Mouse (Mus musculus): ENCODE measurements around the gene Mlkl. TPM values are rescaled to one million over a fixed set of nuclear protein-coding genes. Genes with fewer than 3 reads are reported as not detected.
A peak's percentile ranks its signal among the peaks of the same experiment; 100 is the strongest.
"Not testable (repeated sequence)": the region's sequence is repeated elsewhere in the genome, so short reads cannot be mapped to it uniquely, and the experiment has no call there.

The Mlkl gene
- total and polyA plus RNA-seq, 3 experiments = 9.3 to 20.1 TPM; not detected in 1

- Histone ChIP-seq H3K9ac (ENCODE audit: control insufficient read depth, low read depth, low read length, poor library complexity, severe bottlenecking) (no peak overlapping the region), H3K4me3 (ENCODE audit: control insufficient read depth in 1 of 2, insufficient read depth in 1 of 2, low read depth in 2 of 2, low read length in 2 of 2) (no peak overlapping the region), H3K36me3 (ENCODE audit: control insufficient read depth in 1 of 2, insufficient read depth in 2 of 2, low read length in 2 of 2) (no peaks in the 10 kb centered on the region), H3K27me3 (ENCODE audit: control insufficient read depth in 1 of 2, insufficient read depth in 2 of 2, low read length in 2 of 2) (no peaks in the 10 kb centered on the region), H3K9me3 (replicated peaks; ENCODE audit: insufficient read depth, low read length) (no peaks in the 10 kb centered on the region), H3K79me2 (ENCODE audit: control insufficient read depth, insufficient read depth, low read length, poor library complexity) (no peaks in the 10 kb centered on the region), H3K4me1 (ENCODE audit: control insufficient read depth in 1 of 2, insufficient read depth in 2 of 2, low read length in 2 of 2) (no peaks in the 10 kb centered on the region), H3K27ac (ENCODE audit: control insufficient read depth, low read depth, low read length) (no peak overlapping the region)
- peak; percentile 40 for DNase-seq (ENCODE audit: low read depth, low spot score)
- 0 out of 2 replicates have a peak, but pooled peaks have one; percentile 42 for TF ChIP-seq POLR2AphosphoS2 (IDR thresholded peaks at IDR 0.05; ENCODE audit: low read length)
- TF ChIP-seq CTCF (IDR thresholded peaks at IDR 0.05 in 2 of 3, conservative IDR thresholded peaks at IDR 0.05 in 1 of 3; ENCODE audit: control insufficient read depth in 1 of 3, insufficient read depth in 1 of 3, low read depth in 2 of 3, low read length in 3 of 3, poor library complexity in 1 of 3, severe bottlenecking in 1 of 3) = peak in 2 of 3 experiments; percentile 30 to 39; a peak in 4 of 6 replicates
- TF ChIP-seq MXI1 (IDR thresholded peaks at IDR 0.05; ENCODE audit: low read depth, low read length) = 0 out of 2 replicates have a peak, but pooled peaks have one; percentile 20
- 0 out of 2 replicates have a peak, but pooled peaks have one; percentile 32 for TF ChIP-seq MYC (IDR thresholded peaks at IDR 0.05; ENCODE audit: low read depth, low read length)
- 0 out of 2 replicates have a peak, but pooled peaks have one; percentile 20 for TF ChIP-seq ZNF384 (IDR thresholded peaks at IDR 0.05; ENCODE audit: low read depth, low read length)
- TF ChIP-seq RAD21 (IDR thresholded peaks at IDR 0.05; ENCODE audit: low read depth, low read length) = peak; percentile 16
- TF ChIP-seq SIN3A (IDR thresholded peaks at IDR 0.05; ENCODE audit: low read length) = no peak
- no peak for TF ChIP-seq UBTF (IDR thresholded peaks at IDR 0.05; ENCODE audit: borderline replicate concordance, insufficient read depth, low read depth, low read length)
- 0 out of 2 replicates have a peak, but pooled peaks have one; percentile 3 for TF ChIP-seq ZC3H11A (IDR thresholded peaks at IDR 0.05; ENCODE audit: low read depth, low read length)
- peak; percentile 49 for TF ChIP-seq SMC3 (IDR thresholded peaks at IDR 0.05; ENCODE audit: low read depth, low read length)
Observed at GRCm38 (mm10) chr8:111268277-111268676, 69.7 kb downstream of the Mlkl start.

- DNase-seq (ENCODE audit: low read depth, low spot score); H3K4me3 ChIP-seq (ENCODE audit: control insufficient read depth in 1 of 2, insufficient read depth in 1 of 2, low read depth in 2 of 2, low read length in 2 of 2); H3K79me2 ChIP-seq (ENCODE audit: control insufficient read depth, insufficient read depth, low read length, poor library complexity); H3K27me3 ChIP-seq (ENCODE audit: control insufficient read depth in 1 of 2, insufficient read depth in 2 of 2, low read length in 2 of 2); H3K9ac ChIP-seq (ENCODE audit: control insufficient read depth, low read depth, low read length, poor library complexity, severe bottlenecking); H3K27ac ChIP-seq (ENCODE audit: control insufficient read depth, low read depth, low read length); H3K36me3 ChIP-seq (ENCODE audit: control insufficient read depth in 1 of 2, insufficient read depth in 2 of 2, low read length in 2 of 2); H3K9me3 ChIP-seq (replicated peaks; ENCODE audit: insufficient read depth, low read length); H3K4me1 ChIP-seq (ENCODE audit: control insufficient read depth in 1 of 2, insufficient read depth in 2 of 2, low read length in 2 of 2): not testable (repeated sequence)
Observed at GRCm38 (mm10) chr8:111266161-111266560, 71.8 kb downstream of the Mlkl start.

DNA sequence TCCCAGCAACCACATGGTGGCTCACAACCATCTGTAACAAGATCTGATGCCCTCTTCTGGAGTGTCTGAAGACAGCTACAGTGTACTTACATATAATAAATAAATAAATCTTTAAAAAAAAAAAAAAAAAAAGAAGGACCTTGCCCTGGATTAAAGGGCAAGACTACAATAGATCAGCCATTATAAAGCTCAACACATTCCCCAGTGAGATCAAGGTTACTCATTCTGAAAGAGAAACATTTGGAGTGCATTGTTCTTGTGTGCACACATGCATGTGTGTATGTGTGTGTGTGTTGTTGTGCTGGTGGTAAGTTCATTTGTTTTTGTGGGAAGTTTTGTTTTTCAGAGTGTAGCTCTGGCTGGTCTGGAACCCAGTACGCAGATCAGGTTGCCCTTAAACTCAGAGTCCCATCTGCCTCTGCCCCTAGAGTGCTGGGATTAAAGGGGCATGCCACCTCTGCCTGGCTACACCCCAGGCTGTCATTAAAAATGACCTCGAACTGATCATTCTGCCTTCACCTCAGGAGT is 73.2 kb downstream of the Mlkl start:
- H3K4me3 ChIP-seq (ENCODE audit: control insufficient read depth in 1 of 2, insufficient read depth in 1 of 2, low read depth in 2 of 2, low read length in 2 of 2) = no peak overlapping the region
- no peaks in the 10 kb centered on the region for H3K27me3 ChIP-seq (ENCODE audit: control insufficient read depth in 1 of 2, insufficient read depth in 2 of 2, low read length in 2 of 2)
- no peaks in the 10 kb centered on the region for H3K79me2 ChIP-seq (ENCODE audit: control insufficient read depth, insufficient read depth, low read length, poor library complexity)
- no peaks in the 10 kb centered on the region for H3K9me3 ChIP-seq (replicated peaks; ENCODE audit: insufficient read depth, low read length)
- no peak overlapping the region for H3K27ac ChIP-seq (ENCODE audit: control insufficient read depth, low read depth, low read length)
- H3K9ac ChIP-seq (ENCODE audit: control insufficient read depth, low read depth, low read length, poor library complexity, severe bottlenecking) = no peak overlapping the region
- TF ChIP-seq TCF12 (IDR thresholded peaks at IDR 0.05; ENCODE audit: low read depth, low read length) (no peak), KAT2A (conservative IDR thresholded peaks at IDR 0.05; ENCODE audit: low read depth, low read length) (no peak), NELFE (IDR thresholded peaks at IDR 0.05; ENCODE audit: low read depth, low read length) (no peak), ZKSCAN1 (IDR thresholded peaks at IDR 0.05; ENCODE audit: low read depth, low read length) (no peak)
- DNase-seq (ENCODE audit: low read depth, low spot score) = no peak
- H3K36me3 ChIP-seq (ENCODE audit: control insufficient read depth in 1 of 2, insufficient read depth in 2 of 2, low read length in 2 of 2) = peaks cover 0 to 4% of the 10 kb centered on the region in 2 experiments; a peak in 2 of 4 replicates
- peaks cover 3 to 11% of the 10 kb centered on the region in 2 experiments; a peak in 3 of 4 replicates for H3K4me1 ChIP-seq (ENCODE audit: control insufficient read depth in 1 of 2, insufficient read depth in 2 of 2, low read length in 2 of 2)

Measured in MEL (cell line).